Mouse (Mus musculus) erythroblast, embryonic 14.5 days (primary cell): ENCODE data around the gene Tnpo1.

Source experiments
- GATA1 ChIP-seq: IDR thresholded peaks from 2 replicates; pipeline ENCODE4 v1.6.1; 2012; ENCODE audit warnings: low read length, inconsistent platforms, mixed read lengths
- TAL1 ChIP-seq: IDR thresholded peaks from 3 replicates; pipeline ENCODE4 v1.6.1; 2012; ENCODE audit warnings: low read length, inconsistent platforms, mixed read lengths

DNA sequence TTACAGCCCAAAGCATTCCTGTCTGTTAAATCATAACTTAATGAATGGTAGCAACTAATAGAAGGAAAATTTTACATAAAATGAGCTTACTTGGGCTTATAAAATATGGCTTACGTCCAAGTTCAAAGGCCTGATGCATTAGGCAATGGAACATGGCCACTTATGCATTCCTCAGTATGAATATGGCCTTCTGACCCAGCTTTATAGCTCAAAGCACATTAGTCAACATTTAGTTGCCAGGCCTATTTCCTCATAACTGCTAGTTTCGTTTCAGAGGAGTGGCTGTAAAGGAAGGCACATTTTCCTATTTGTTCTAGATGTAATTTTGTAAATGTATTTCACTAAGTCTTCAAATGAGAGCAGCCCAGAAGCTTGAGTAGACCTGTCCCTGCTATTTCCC, 107.1 kb downstream of the Tnpo1 start:
- TF ChIP-seq GATA1 (no peak), TAL1 (no peak)
